Mouse (Mus musculus): Measurements from ENCODE around the gene Smap2. TPM values are rescaled to one million over a fixed set of nuclear protein-coding genes. Genes with fewer than 3 reads are reported as not detected.

Smap2 gene
- polyA plus RNA-seq, 1 experiment: 88.9 TPM

DNA sequence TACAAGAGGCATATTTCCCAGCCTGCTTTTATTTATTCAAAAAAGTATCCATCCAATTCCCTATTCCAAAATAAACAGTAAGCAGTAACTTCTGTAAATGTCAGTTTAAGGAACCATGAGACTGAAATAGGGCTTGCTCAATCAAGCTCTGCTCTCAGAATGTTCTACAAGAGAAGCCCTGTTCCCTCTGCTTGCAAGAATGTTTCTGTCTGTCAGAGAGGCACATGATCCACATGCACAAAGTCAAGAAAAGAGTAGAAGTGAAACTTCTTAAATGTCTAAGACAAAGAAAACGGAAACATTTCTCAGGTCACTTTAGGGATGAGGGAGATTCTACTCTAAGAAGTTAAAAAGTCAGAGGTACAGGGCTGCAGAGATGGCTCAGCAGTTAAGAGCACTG is 24.0 kb downstream of the Smap2 start:
- no peaks in the 10 kb centered on the region for H3K4me1 ChIP-seq (replicated peaks; ENCODE audit: control insufficient read depth, insufficient read depth, low read length)
- no peak overlapping the region for H3K4me3 ChIP-seq (ENCODE audit: control insufficient read depth, insufficient read depth, low read length)
- no peaks in the 10 kb centered on the region for H3K27me3 ChIP-seq (ENCODE audit: control insufficient read depth, insufficient read depth, low read length)
- no peak overlapping the region for H3K27ac ChIP-seq (ENCODE audit: control insufficient read depth, insufficient read depth, low read length)
- no peaks in the 10 kb centered on the region for H3K36me3 ChIP-seq (ENCODE audit: control insufficient read depth, insufficient read depth, low read length)
- 82% methylated on average over 1 of the region's 1 CpGs for WGBS
- DNase-seq: no peak
- no peak for TF ChIP-seq CTCF (IDR thresholded peaks at IDR 0.05; ENCODE audit: borderline replicate concordance, control insufficient read depth, extremely low read depth, insufficient read depth, low read length, poor library complexity)
- TF ChIP-seq POLR2A (IDR thresholded peaks at IDR 0.05; ENCODE audit: control insufficient read depth, extremely low read depth, insufficient read depth, low read length, poor library complexity): no peak

DNA sequence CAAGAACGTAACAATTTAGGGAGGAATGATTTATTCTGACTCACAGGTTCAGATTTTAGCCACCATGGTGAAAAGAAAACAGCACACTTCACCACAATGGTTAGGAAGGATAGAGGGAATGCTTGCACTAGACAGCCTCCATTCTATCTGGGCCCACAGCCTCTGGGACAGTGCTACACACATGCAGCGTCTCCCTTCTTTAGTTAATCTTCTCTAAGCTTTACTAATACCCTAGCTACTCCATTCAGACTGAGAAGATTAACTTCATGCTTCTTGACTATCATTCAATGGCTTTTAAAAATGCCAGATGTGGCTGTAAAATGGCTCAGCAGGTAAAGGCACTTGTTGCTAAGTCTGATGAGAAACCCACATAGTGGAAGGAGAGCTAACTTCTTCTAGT is 24.8 kb downstream of the Smap2 start:
- no peaks in the 10 kb centered on the region for H3K4me1 ChIP-seq (replicated peaks; ENCODE audit: control insufficient read depth, insufficient read depth, low read length)
- no peaks in the 10 kb centered on the region for H3K27me3 ChIP-seq (ENCODE audit: control insufficient read depth, insufficient read depth, low read length)
- WGBS: 97% methylated on average over 2 of the region's 2 CpGs
- no peak for DNase-seq
- H3K27ac ChIP-seq (ENCODE audit: control insufficient read depth, insufficient read depth, low read length): no peak overlapping the region
- no peaks in the 10 kb centered on the region for H3K36me3 ChIP-seq (ENCODE audit: control insufficient read depth, insufficient read depth, low read length)
- no peak overlapping the region for H3K4me3 ChIP-seq (ENCODE audit: control insufficient read depth, insufficient read depth, low read length)
- TF ChIP-seq POLR2A (IDR thresholded peaks at IDR 0.05; ENCODE audit: control insufficient read depth, extremely low read depth, insufficient read depth, low read length, poor library complexity): no peak

DNA sequence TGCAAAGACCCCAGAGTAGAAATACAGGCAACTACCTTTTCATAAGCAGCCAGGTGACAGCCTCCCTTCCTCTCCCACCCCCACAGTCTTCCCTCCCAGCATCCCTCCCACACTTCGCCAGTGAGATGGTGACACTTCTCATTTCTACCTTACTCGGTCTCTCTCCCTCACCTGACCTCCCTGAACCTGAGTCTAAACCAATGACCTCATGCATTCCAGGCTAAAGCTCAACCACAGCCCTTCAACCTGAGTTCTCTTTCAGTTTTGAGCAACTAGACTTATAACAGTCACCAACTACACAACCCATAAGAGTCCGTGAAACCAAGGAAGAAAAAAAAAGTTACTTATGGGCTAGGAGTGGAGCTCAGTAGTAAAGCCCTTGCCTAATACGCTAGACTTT is 29.7 kb downstream of the Smap2 start:
- TF ChIP-seq CTCF (IDR thresholded peaks at IDR 0.05; ENCODE audit: borderline replicate concordance, control insufficient read depth, extremely low read depth, insufficient read depth, low read length, poor library complexity) (no peak), POLR2A (IDR thresholded peaks at IDR 0.05; ENCODE audit: control insufficient read depth, extremely low read depth, insufficient read depth, low read length, poor library complexity) (no peak)
- H3K36me3 ChIP-seq (ENCODE audit: control insufficient read depth, insufficient read depth, low read length): peaks cover 7% of the 10 kb centered on the region
- H3K4me1 ChIP-seq (replicated peaks; ENCODE audit: control insufficient read depth, insufficient read depth, low read length): peaks cover 4% of the 10 kb centered on the region
- H3K27ac ChIP-seq (ENCODE audit: control insufficient read depth, insufficient read depth, low read length): no peak overlapping the region
- WGBS: 77% methylated on average over 4 of the region's 4 CpGs
- no peaks in the 10 kb centered on the region for H3K27me3 ChIP-seq (ENCODE audit: control insufficient read depth, insufficient read depth, low read length)
- no peak for DNase-seq
- H3K4me3 ChIP-seq (ENCODE audit: control insufficient read depth, insufficient read depth, low read length): no peak overlapping the region

DNA sequence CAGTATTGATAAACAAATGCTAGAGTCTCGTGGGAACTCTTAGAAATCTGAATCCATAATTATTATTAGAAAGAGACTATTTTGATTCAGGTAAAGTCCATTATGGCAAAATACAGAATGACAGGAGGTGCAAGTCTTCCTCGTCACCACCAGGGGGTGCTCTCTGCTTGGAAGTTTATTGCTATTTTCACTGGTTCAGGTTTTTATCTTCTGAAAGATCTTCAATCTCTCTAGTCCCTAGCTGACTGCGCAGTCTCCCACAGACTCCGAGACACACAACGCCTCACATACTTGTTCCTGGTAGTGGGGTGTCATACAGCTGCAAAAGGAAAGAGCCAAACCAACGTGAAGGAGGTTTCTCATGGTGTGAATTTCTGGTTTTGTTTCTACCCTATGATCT is 30.6 kb downstream of the Smap2 start:
- peaks cover 4% of the 10 kb centered on the region for H3K4me1 ChIP-seq (replicated peaks; ENCODE audit: control insufficient read depth, insufficient read depth, low read length)
- no peak overlapping the region for H3K27ac ChIP-seq (ENCODE audit: control insufficient read depth, insufficient read depth, low read length)
- WGBS: 2% methylated on average over 6 of the region's 6 CpGs
- no peak for TF ChIP-seq POLR2A (IDR thresholded peaks at IDR 0.05; ENCODE audit: control insufficient read depth, extremely low read depth, insufficient read depth, low read length, poor library complexity)
- no peak for TF ChIP-seq CTCF (IDR thresholded peaks at IDR 0.05; ENCODE audit: borderline replicate concordance, control insufficient read depth, extremely low read depth, insufficient read depth, low read length, poor library complexity)
- H3K36me3 ChIP-seq (ENCODE audit: control insufficient read depth, insufficient read depth, low read length): peaks cover 8% of the 10 kb centered on the region
- peak; percentile 46 for DNase-seq
- H3K4me3 ChIP-seq (ENCODE audit: control insufficient read depth, insufficient read depth, low read length): no peak overlapping the region
- H3K27me3 ChIP-seq (ENCODE audit: control insufficient read depth, insufficient read depth, low read length): no peaks in the 10 kb centered on the region

DNA sequence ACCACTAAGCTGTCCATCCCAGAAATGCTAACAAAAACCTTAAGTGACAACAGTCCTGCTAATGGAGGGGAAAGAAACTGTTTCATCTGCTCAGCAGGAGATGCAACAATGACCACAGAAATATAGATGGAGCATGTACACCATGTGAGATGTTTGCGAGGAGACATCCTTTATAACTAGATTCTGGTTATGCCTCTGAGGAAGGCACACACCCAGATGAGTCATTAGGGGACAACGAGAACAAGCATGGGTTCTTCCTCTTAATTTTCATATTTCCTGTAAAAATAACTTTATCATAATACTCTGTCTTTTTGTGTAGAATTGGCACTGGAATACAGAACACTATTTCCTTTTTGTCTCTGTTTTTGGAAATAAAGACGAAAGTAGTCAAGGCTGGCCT is 38.8 kb downstream of the Smap2 start:
- H3K4me1 ChIP-seq (replicated peaks; ENCODE audit: control insufficient read depth, insufficient read depth, low read length): peaks cover 14% of the 10 kb centered on the region
- no peak for DNase-seq
- no peak for TF ChIP-seq POLR2A (IDR thresholded peaks at IDR 0.05; ENCODE audit: control insufficient read depth, extremely low read depth, insufficient read depth, low read length, poor library complexity)
- no peak for TF ChIP-seq CTCF (IDR thresholded peaks at IDR 0.05; ENCODE audit: borderline replicate concordance, control insufficient read depth, extremely low read depth, insufficient read depth, low read length, poor library complexity)
- H3K36me3 ChIP-seq (ENCODE audit: control insufficient read depth, insufficient read depth, low read length): peaks cover 10% of the 10 kb centered on the region
- H3K27ac ChIP-seq (ENCODE audit: control insufficient read depth, insufficient read depth, low read length): no peak overlapping the region
- 71% methylated on average over 3 of the region's 3 CpGs for WGBS
- no peaks in the 10 kb centered on the region for H3K27me3 ChIP-seq (ENCODE audit: control insufficient read depth, insufficient read depth, low read length)
- no peak overlapping the region for H3K4me3 ChIP-seq (ENCODE audit: control insufficient read depth, insufficient read depth, low read length)

DNA sequence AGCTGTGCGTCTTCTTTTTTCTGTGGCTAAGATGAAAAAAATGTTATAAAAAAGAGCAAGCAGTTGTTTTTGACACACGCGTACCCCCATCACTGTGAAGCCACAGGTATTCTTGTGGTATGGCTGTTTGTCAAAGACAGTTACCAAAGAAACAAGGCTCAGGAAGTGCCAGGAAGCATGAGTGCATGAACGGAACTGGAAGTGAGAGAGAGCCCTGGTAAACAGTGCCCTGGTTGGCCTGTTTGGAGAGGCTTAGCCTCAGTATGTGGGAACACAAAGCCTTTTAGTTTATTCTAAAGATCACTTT is 41.7 kb downstream of the Smap2 start:
- DNase-seq: peak; percentile 70
- H3K27me3 ChIP-seq (ENCODE audit: control insufficient read depth, insufficient read depth, low read length): no peaks in the 10 kb centered on the region
- WGBS: 4% methylated on average over 4 of the region's 4 CpGs
- peaks cover 18% of the 10 kb centered on the region for H3K4me1 ChIP-seq (replicated peaks; ENCODE audit: control insufficient read depth, insufficient read depth, low read length)
- H3K4me3 ChIP-seq (ENCODE audit: control insufficient read depth, insufficient read depth, low read length): peak overlapping the region; percentile 52
- peak overlapping the region; percentile 99 for H3K27ac ChIP-seq (ENCODE audit: control insufficient read depth, insufficient read depth, low read length)
- peaks cover 28% of the 10 kb centered on the region for H3K36me3 ChIP-seq (ENCODE audit: control insufficient read depth, insufficient read depth, low read length)
- TF ChIP-seq POLR2A (IDR thresholded peaks at IDR 0.05; ENCODE audit: control insufficient read depth, extremely low read depth, insufficient read depth, low read length, poor library complexity) (no peak), CTCF (IDR thresholded peaks at IDR 0.05; ENCODE audit: borderline replicate concordance, control insufficient read depth, extremely low read depth, insufficient read depth, low read length, poor library complexity) (no peak)

- Histone ChIP-seq H3K36me3 (ENCODE audit: control insufficient read depth, insufficient read depth, low read length) (peaks cover 33% of the 10 kb centered on the region), H3K4me3 (ENCODE audit: control insufficient read depth, insufficient read depth, low read length) (peak overlapping the region; percentile 52), H3K4me1 (replicated peaks; ENCODE audit: control insufficient read depth, insufficient read depth, low read length) (peaks cover 18% of the 10 kb centered on the region), H3K27me3 (ENCODE audit: control insufficient read depth, insufficient read depth, low read length) (no peaks in the 10 kb centered on the region), H3K27ac (ENCODE audit: control insufficient read depth, insufficient read depth, low read length) (peak overlapping the region; percentile 99)
- TF ChIP-seq CTCF (IDR thresholded peaks at IDR 0.05; ENCODE audit: borderline replicate concordance, control insufficient read depth, extremely low read depth, insufficient read depth, low read length, poor library complexity) (no peak), POLR2A (IDR thresholded peaks at IDR 0.05; ENCODE audit: control insufficient read depth, extremely low read depth, insufficient read depth, low read length, poor library complexity) (0 out of 2 replicates have a peak, but pooled peaks have one; percentile 2)
- WGBS: 7% methylated on average over 11 of the region's 11 CpGs
- peak; percentile 47 for DNase-seq
Measured at GRCm38 (mm10) chr4:120974711-120975427, 42.2 kb downstream of the Smap2 start.
